Mouse (Mus musculus) megakaryocyte, adult 5-6 weeks (primary cell): ENCODE data around the gene Myh6. TPM values are rescaled to one million over a fixed set of nuclear protein-coding genes. Genes with fewer than 3 reads are reported as not detected.
"Not testable (repeated sequence)": the region's sequence is repeated elsewhere in the genome, so short reads cannot be mapped to it uniquely, and the experiment has no call there.

ENCODE experiments used
- ATAC-seq: 2 replicates; pipeline ENCODE4 v1.8.0; 2016; ENCODE audit warnings: mild to moderate bottlenecking, inconsistent platforms; ENCODE audit not compliant: poor library complexity, severe bottlenecking
- total RNA-seq, 2 experiments: library from RNA; stranded (forward) in 1 of 2; stranded (reverse) in 1 of 2; fragments of 153-499, 151-499 nt in 1 of 2; fragments of 221-1000, 200-1000 nt in 1 of 2; gene quantifications; 2 replicates each; pipeline versions ENCODE4 v1.2.3 to v1.2.4; 2015 to 2017

Myh6 gene
- total RNA-seq, 2 experiments from 2014 or later, result not detected

DNA sequence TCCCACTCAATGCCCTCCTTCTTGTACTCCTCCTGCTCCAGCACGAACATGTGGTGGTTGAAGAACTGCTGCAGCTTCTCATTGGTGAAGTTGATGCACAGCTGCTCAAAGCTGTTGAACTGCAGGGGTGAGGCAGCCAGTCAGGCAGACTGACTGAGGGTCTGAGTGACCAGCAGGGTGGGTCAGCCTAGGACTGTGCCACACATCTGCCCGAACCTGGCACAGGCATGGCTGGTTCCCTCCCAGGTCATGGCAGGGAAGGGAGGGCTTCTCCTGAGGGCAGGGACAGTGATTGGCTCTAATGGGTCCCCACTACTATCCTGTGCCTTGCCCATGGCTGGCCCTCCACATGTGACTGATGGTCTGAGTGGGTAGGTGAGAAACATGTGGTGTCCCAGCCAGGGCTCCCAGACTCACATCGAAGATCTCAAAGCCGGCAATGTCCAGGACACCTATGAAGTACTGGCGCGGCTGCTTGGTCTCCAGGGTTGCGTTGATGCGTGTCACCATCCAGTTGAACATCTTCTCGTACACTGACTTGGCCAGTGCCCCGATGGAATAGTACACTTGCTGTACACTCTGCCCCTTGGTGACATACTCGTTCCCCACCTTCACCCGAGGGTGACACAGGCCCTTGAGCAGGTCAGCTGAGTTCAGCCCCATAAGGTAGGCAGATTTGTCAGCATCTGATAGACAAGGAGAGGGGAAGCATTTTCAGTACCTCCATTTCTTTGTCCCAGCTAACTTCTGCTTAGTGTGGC is 6.7 kb downstream of the Myh6 start:
- not testable (repeated sequence) for ATAC-seq

GRCm38 (mm10) chr14:54959197-54959596 is 7.5 kb downstream of the Myh6 start:
- no peak for ATAC-seq

- no peak for ATAC-seq
Measured at GRCm38 (mm10) chr14:54958503-54958902, 8.2 kb downstream of the Myh6 start.

DNA sequence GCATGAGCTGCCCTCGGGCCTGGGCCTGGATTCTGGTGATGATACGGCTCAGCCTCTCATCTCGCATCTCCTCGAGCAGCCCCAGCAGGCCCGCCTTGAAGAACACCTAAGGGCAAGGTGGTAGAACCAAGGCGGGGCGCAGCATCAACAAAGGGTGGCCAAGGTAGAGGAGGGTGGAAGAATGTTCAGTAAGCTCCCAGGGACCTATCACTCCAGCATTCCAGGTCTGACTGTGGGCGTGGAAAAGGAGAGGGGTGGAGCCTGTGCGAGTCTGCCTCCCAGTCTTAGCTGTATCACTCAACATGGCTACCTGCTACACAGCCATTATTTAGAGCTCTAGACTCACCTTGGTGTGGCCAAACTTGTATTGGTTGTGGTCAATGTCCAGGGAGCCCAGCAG is 10.2 kb downstream of the Myh6 start:
- ATAC-seq, result no peak

DNA sequence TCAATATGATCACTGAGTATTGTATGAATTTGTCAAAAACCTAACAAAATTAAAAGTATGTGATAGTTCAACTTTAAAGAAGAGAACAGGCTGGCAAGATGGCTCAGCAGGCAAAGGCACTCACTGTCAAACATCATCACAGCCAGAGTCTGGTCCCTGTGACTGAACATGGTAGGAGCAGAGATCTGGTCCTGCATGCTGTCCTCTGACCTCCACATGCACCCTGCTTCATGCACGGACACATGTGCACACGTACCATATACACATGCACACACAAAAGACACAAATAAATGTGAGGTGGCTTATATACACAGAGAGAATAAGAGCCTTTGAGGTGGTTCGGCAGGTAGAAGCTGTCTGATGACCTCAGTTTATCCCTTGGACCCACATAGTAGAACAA is 11.2 kb downstream of the Myh6 start:
- no peak for ATAC-seq

- ATAC-seq, result no peak
Measured at GRCm38 (mm10) chr14:54954474-54954873, 12.3 kb downstream of the Myh6 start.

DNA sequence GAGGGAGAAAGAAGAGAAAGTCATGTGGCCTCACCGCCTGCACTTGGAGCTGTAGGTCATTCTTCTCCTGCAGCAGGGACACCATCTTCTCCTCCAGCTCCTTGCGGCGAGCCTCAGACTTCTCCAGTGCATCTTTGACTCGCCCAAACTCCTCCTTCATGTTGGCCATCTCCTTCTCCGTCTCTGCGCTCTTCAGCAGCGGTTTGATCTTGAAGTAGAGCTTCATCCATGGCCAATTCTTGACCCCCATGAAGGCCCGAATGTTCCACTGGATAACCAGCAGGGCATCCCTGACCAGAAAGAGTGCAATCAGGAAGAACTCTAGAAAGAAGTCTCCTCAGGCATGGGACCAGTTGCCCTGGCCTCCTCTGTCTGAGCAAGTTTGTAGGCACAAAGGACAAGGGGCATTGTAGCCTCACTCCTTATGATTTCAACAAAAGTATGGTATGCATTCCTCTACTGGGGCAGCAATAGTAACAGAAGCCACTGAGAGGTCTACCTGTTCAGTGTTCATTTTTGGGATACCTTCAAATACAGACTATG is 13.0 kb downstream of the Myh6 start:
- no peak for ATAC-seq

DNA sequence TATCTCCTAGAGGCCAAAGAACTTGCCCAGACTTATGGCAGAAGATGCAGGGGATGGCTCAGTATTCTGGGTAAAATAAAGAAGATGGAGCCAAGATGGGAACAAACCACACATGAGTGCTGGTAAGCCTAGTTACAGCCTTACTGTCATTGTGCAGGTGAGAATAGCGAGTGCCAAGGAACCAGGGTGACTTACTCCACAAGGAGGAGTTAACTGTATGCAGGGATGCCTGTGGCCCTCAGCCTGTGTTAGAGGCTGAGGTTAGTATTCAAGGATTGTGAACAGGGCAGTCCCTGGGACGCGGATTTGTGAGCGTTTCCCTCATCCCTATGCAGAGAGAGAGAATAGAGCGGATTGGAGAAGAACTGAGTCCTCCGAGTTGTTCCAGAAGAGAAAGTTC is 15.1 kb downstream of the Myh6 start:
- no peak for ATAC-seq

GRCm38 (mm10) chr14:54950493-54950892 is 16.2 kb downstream of the Myh6 start:
- no peak for ATAC-seq

DNA sequence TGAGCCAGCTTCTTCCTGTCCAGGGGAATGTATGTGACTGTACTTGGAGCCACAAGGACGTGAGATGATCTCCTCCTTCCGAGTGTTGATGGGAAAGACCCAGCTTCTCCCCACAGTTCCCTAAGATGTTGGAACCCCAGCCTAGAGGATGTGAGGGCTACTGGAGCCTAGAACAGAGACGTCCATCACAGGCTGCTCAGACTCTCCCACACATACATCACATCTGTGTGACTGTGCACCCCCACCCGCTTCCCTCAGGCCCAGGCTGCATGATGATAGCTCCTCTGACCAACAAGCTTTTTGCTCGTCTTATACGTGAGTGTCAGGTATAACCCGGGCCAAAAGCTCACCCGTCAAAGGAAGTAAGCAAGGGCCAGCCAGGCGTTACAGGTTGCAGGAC is 17.9 kb downstream of the Myh6 start:
- no peak for ATAC-seq

DNA sequence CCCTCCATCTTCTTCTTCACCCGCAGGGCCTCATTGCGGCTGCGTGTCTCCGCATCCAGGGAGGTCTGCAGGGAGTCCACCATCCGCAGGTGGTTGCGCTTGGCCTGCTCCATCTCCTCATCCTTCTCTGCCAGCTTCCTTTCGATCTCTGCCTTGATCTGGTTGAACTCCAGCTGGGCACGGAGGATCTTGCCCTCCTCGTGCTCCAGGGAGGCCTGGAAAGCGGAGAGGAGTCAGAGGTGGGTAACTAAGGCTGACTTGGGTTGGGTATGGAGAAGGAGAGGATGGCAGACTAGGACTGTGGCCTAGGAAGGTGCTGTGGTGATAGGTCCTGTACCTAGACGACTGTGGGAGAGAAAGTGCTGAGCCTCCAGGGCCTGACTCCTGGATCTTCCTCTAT is 19.7 kb downstream of the Myh6 start:
- not testable (repeated sequence) for ATAC-seq

GRCm38 (mm10) chr14:54945975-54946704 is 20.6 kb downstream of the Myh6 start:
- no peak for ATAC-seq

DNA sequence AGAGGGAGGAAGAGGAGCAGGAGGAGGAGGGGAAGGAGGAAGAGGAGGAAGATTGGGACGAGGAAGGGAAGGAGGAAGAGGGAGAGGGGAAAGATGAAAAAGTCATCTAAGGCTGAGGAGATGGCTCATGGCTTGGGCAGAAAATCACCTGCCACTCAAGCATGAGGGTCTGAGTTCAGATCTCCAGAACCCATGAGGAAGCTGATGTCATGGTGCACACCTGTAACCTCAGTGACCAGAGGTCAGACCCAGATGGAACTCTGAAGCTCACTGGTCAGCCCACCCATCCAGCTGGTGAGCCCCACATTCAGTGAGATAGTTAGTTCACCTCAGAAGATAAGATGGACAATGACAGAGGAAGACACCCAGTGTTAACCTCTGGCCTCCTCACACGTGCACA is 21.8 kb downstream of the Myh6 start:
- ATAC-seq, result no peak

GRCm38 (mm10) chr14:54943971-54944370 is 22.8 kb downstream of the Myh6 start:
- ATAC-seq, result no peak

DNA sequence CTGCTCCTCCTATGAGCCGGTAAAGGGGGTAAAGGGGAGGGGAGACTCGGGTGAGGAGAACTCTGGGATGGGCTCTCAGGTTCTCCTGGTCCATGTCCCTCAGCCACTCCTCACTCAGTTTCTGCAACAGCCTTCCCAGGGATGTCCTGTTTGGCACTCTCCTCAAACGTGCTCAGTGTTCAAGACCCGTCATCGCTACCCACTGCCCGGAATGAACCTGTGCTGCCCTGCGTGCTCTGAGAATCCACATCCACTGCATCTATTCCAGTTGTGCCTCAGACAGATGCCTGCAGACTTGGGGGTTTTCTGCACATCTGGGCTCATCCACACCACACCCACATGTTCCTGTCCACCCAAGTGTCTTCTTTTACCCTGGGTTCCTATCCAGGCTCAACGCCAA is 24.2 kb downstream of the Myh6 start:
- ATAC-seq, result no peak

DNA sequence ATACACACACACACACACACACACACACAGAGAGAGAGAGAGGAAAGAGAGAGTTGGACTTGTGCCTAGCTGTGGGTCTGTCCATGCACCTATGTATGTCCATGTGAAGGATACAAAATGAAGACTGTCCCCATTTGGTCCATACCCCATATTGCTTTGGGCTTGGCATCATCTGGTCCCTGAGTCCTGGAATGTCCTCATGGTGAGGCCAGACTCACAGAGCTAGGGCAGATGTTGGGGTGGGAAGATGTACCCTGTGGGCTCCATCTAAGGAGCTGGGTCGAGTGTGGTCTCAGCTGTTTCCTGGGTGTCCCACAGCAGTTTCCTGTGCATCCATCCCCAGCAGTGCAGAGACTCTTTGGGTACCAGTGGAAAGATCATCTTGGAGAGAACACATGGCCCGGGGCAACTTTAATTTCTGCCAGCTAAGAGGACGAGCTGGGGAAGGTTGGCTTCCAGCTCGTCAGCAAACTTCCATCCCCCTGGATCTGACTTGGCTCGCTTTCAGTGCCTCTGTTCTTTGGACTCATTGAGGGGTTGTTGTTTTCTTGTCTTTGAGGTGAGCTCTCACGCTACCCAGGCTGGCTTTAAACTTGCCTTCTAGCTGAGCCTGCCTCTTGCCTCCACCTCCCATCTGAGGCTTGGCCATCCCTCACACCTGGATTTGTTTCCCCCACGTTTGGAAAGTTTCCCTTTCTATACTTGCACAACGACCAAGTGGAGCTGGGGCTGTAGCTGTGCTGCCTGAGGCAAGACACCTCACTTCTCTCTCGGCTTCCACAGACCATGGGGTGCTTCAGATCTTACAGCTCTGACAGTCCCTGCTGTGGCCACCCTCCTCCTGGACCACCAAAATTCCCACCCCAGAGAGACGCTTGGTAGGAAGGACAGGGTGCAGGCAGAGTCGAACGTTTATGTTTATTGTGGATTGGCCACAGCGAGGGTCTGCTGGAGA is 25.4 kb downstream of the Myh6 start:
- no peak for ATAC-seq

DNA sequence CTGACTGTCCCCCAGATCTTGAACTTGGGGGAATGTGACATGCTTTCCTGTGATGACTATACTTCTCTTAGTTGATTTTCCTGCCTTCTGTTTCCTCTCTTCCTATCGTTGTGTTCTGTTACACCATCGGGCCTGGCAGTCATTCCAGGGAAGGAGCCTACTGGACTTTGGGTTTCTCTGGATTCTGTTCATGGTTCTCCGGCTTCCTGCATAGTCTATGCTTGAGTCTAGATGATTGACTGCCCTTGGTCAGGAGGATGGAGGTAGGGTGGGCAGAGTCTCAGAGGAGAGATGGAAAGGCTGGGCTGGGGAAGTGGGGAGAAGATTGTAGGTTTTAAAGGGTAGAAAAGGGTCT is 26.6 kb downstream of the Myh6 start:
- ATAC-seq, result no peak

DNA sequence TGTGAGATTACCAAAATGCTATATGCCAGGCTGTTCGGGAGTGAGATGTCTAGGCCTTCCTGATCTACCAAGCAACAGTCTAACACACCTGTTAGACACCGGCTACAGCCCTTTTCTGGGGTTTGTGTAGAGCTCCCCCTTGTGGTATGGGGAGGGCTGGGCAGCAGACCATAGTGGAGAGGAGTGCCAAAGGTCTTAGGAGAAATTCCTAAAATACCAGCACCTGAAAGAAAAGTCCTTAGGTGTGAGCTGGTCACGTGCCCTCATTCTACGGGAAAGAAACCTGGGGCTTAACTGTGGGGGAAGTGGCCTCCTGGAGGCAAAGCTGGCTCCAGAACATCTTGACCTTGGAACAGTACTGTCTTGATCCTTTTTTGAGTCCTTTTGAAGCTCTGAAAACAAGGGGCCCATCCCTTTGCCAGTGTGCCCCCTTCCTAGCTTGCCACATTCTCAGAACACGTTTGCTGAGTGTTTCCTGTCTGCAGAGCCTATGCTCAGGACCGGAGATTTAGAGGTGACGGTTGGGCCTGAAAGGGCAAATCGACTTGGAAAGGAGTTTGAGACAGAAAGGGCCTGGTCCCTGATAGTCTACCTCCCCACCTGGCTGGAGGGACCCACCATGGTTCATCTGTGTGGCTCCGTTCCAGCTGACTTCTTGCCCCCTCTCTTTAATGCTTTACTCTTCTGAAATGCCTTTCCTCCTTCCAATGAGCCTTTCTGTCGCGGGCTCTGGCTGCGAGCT is 27.1 kb downstream of the Myh6 start:
- peak; percentile 75 for ATAC-seq

DNA sequence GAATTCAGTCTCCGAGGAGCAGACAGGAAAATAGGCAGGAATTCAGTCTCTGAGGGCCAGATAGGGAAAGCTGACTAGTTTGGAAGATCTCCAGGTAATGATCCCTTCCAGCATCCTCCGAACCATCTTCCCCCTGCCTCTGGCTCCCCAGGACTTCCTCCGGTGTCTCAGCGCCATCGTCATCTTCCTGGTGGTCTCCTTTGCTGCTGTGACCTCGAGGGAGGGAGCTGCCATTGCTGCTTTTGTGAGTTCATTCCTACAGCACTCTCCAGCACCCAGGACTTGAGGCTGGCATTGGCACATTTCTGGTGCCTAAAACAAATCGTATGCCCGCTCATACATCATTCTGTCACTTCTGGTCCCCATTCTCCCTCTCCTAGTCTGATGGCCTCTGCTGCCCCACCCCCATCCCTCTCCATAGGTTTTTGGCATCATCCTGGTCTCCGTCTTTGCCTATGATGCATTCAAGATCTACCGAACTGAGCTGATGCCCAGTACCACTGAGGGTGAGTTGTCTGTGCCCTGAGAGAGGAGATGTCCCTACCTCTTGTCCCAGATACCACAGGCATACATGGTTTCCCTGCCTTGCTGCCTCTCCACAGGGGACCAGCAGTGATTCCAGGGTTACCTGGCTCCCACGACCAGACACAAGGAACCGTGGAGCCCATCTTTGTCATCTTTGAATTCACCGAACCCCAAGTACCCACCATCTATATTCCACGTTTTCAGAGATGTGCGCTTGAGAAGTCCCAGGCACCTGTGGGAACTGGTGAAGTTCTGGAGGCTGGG is 28.1 kb downstream of the Myh6 start:
- ATAC-seq, result no peak
